Comparison of ENCODE assay signal across 1 mouse cellular context in genomic region chr11:51539759-51540282, GRCm38 (mm10).
A peak's percentile ranks its signal among the peaks of the same experiment; 100 is the strongest.
TF ChIP-seq lines count a peak whose summit lies in the region.

No protein-coding gene starts in this region.

TF ChIP-seq in MEL, 35 proteins besides CTCF, POLR2A, EP300 and RAD21 (continued from another document):
- TF ChIP-seq ZNF384 (IDR thresholded peaks at IDR 0.05; ENCODE audit: low read depth, low read length) (no peak; the same call in none of the 2 replicates), TAL1 (IDR thresholded peaks at IDR 0.05; ENCODE audit: low read length) (no peak), ZC3H11A (IDR thresholded peaks at IDR 0.05; ENCODE audit: low read depth, low read length) (peak; percentile 83), MEF2A (IDR thresholded peaks at IDR 0.05; ENCODE audit: extremely low read depth, insufficient replicate concordance, low read depth, low read length, poor library complexity, severe bottlenecking) (no peak), MAX (IDR thresholded peaks at IDR 0.05; ENCODE audit: low read length) (no peak), MAZ (IDR thresholded peaks at IDR 0.05; ENCODE audit: low read depth, low read length) (no peak), MXI1 (IDR thresholded peaks at IDR 0.05; ENCODE audit: low read depth, low read length) (peak; percentile 37; the same call in 1 of the 2 replicates), SMC3 (IDR thresholded peaks at IDR 0.05; ENCODE audit: low read depth, low read length) (peak; percentile 94), MYC (IDR thresholded peaks at IDR 0.05; ENCODE audit: low read depth, low read length) (no peak), UBTF (IDR thresholded peaks at IDR 0.05; ENCODE audit: borderline replicate concordance, insufficient read depth, low read depth, low read length) (no peak), NELFE (IDR thresholded peaks at IDR 0.05; ENCODE audit: low read depth, low read length) (no peak), ZKSCAN1 (IDR thresholded peaks at IDR 0.05; ENCODE audit: low read depth, low read length) (no peak), BHLHE40 (IDR thresholded peaks at IDR 0.05; ENCODE audit: borderline replicate concordance, low read depth, low read length) (peak; percentile 34; the same call in 1 of the 2 replicates)
